Mouse (Mus musculus) brain, embryonic 14.5 days (tissue): ENCODE results near the gene Lrriq3. TPM values are rescaled to one million over a fixed set of nuclear protein-coding genes. Genes with fewer than 3 reads are reported as not detected.
A peak's percentile ranks its signal among the peaks of the same experiment; 100 is the strongest.

Experiments
- DNase-seq: peaks from one replicate; pipeline ENCODE4 v3.0.0-alpha.2; 2011; ENCODE audit warnings: low read depth
- CTCF ChIP-seq: fragments of 200-500 bp; IDR thresholded peaks from 2 replicates; pipeline ENCODE4 v1.5.1; 2012; ENCODE audit warnings: inconsistent platforms, mild to moderate bottlenecking, moderate library complexity, borderline replicate concordance; ENCODE audit not compliant: insufficient read depth, insufficient read length; ENCODE audit errors: extremely low read depth
- POLR2A ChIP-seq: fragments of 200-500 bp; IDR thresholded peaks from 2 replicates; pipeline ENCODE4 v1.6.1; 2012; ENCODE audit warnings: mild to moderate bottlenecking, inconsistent platforms, borderline replicate concordance; ENCODE audit not compliant: poor library complexity, insufficient read depth, insufficient read length, severe bottlenecking; ENCODE audit errors: extremely low read depth
- polyA plus RNA-seq: library from polyadenylated mRNA; depleted of rRNA; stranded (reverse); fragments of >200 nt; gene quantifications from 2 replicates; pipeline ENCODE4 v1.2.3, GENCODE M21; 2012; rRNA removed

The Lrriq3 gene
- polyA plus RNA-seq, 1 experiment = 0.51 TPM

DNA sequence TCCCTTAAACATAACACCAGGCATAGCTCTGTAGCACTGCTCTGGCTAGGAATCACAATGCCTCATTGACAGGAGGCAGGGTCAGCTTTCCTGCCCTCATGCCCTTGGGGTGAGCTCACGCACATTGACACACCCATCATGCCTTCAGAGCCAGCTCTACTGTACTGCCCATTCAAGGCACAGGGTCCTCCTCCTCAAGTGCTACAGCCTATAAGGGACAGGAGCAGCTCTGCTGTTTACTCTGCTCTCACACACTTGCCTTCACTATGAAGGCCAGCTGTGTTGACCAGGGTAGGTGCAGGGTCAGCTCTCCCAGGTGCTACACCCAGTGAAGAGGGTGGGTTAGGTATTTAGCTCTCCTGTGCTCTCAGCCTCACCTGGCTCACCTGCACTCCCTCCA lies 12.7 kb downstream of the Lrriq3 start:
- no peak for DNase-seq
- TF ChIP-seq CTCF (no peak), POLR2A (no peak)

DNA sequence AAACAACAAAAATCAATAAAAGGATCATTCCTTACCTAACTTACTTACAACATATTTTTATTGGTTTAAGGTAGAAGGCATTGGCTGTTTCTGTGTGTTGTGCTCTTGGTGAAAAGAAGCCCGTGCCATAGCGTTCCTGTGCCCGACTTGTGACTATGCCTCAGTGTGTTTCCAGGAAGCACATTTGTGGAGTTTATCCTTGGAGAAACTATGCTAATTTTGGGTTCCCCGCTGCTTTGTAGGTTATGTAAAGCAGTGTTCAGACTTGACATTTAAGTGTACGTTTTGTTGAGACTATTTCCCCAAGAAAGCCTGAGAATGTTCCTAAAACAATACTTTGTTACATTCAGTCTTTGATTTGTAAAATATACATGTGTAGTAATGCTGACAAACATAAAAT lies 44.5 kb downstream of the Lrriq3 start:
- DNase-seq = no peak
- TF ChIP-seq CTCF = no peak

DNA sequence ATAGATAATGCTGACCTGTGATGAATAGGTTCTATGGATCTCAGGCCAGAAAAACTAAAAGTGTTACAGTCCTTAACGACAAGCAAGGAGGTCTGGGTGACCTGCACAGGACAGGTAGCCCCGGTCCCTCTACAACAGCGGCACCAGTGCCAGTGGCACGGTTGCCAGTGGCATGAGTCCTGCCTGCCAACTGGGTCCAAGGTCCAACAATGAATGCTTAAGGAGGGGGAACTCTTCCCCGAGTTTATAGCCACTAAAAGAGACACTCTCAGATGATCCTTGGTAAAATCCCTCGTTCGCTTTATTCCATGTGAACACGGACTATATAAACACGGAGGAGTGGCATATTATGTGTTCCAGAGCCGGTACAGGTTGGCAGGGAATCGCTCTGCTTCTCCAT lies 47.8 kb downstream of the Lrriq3 start:
- DNase-seq = no peak
- TF ChIP-seq CTCF (no peak), POLR2A (no peak)

DNA sequence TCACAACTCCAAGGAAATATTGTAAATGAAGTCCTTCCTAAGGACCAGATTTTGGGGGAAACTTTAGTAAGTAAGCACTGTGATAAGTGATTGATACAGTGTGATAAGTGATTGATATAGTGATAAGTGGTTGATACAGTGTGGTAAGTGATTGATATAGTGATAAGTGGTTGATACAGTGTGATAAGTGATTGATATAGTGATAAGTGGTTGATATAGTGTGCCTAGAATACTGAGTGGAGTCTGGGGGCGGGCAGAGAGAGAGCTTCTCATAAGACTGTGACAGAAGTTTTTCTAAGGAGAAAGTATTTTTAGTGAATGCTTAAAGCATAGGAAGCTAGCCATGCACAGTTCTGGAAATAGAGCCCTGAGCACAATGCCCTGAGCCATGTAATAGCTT lies 51.1 kb downstream of the Lrriq3 start:
- TF ChIP-seq CTCF (no peak), POLR2A (no peak)
- DNase-seq = no peak

DNA sequence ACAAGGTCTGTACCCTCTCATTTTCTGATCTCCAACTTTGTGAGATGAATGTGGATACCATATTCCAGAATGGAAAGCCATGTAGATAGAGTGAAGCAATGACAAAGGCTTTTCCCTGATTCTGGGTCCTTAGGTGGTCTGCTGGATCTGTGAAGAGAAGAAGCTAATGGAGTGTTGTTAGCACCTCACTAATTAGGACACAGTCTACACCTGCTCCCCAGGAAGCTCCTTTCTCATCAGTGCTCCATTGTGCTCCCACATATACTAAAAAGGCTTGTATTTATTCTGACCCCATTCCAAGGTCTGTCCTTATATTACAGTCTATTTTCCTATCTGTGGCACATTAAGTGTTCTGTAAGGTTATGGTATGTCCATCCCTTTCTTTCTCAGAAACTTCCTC lies 68.6 kb downstream of the Lrriq3 start:
- peak; percentile 13 for DNase-seq
- TF ChIP-seq POLR2A (no peak), CTCF (no peak)

DNA sequence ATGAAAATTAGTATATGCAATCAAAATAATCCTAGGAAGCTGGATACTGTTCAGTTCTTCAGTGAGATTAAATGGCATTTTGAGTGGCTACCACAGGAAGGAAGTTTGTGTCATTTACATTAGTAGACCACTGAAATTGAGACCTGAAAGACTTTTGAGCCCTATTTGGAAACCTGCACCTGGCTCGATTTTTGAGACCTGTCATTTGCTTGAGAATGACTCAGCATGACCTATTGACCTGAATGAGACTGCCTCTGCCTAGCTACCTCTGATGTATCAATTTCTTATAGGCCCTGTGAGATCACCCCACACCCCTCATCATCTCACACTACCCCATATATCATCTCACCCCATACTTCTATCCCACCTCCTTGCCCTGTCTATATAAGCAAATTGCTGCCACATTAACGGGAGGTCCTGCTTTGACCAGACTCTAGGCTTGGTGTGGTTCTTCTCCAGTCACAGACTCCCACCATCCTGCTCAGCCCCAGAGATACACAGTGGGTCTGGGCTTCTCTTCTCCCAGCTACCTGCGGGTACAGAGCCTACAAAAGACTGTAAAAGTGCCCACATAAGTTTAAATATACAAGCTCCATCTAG lies 87.2 kb downstream of the Lrriq3 start:
- TF ChIP-seq POLR2A = no peak
- DNase-seq = no peak

DNA sequence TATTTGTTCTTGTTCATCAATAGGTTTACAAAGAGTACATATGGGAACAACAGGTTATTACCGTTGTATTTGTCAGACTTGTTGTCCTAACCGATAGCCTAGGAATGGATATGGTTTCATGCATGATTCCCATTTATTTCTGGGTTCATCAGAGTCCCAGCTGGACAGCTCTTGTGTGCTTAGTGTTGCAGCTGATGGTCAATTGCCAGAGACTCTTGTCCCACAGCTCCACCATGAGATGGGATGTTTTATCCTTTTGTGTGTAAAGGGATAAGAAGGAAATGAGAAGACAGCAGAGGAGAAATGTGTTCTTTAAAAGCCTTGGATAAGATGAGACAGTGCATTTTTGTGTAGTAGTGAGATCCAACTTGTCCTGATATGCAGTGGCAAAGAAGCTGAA lies 93.2 kb downstream of the Lrriq3 start:
- no peak for TF ChIP-seq POLR2A
- no peak for TF ChIP-seq CTCF

DNA sequence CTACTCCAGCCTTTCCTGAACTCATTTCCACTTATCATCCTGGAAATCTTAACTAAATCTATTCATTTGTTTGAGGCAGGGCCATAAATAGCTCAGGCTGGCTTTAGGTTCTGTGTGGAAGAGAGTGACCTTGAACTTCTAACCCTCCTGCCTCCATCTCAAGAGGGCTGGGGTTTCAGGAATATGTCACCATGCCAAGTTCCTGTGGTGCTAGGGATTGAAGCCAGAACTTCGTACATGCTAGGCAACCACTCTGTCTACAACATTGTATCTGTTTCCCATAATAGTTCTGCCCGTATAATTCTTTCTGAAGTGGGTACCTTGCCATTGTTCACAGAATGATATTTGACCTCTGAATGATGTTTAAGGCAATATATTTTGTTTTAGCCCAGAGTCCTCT lies 95.6 kb downstream of the Lrriq3 start:
- DNase-seq = no peak

More for the DNA sequence above, 93.2 kb downstream of the Lrriq3 start:
- DNase-seq = no peak

DNA sequence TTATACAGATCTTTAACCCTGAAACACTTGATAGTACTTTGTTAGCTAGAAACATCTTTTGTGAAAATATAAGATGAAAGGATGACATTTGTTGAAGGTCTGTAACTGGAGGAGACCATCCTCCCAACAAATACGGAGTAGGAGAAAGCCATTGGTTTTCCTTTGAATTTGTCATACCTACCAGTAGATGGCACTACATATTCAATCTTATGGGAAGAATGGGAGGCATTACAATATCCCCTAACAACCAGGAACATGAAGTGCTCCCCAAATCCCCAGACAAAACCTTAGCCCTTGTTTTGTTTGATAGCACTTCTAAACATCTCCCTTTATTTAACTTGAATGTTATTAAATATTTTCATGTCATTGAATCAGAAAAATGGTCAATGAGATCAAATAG lies 141.7 kb downstream of the Lrriq3 start:
- TF ChIP-seq POLR2A (no peak), CTCF (peak; percentile 19; the same call in 1 of the 2 replicates)
- peak; percentile 80 for DNase-seq

More for the DNA sequence above, 95.6 kb downstream of the Lrriq3 start:
- TF ChIP-seq CTCF (no peak), POLR2A (no peak)

DNA sequence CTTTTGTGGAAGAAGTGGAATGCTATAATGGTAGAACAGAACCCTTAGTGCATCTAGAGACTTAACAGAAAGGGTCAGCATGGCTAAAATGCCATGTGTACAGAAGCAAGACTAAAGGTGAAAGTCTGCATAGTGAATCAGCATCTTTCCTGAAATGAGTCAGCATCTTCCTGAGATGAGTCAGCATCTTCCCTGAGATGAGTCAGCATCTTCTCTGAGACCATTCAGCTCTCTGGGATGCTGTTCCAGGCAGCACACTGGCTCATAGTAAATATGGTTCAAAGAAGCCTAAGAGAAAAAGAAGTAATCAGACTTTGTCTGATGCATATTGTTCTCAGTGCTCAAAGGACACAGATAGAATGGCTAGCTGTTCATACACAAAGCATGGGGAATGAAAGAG lies 142.3 kb downstream of the Lrriq3 start:
- TF ChIP-seq CTCF (no peak), POLR2A (no peak)
- DNase-seq = peak; percentile 6

Other genes starting within 250 kb of the Lrriq3 start
- 0.05 and 0.13 TPM in 2 replicates for gene Tnni3k, start 38.0 kb upstream of the Lrriq3 start, polyA plus RNA-seq
- 16.6 and 19.8 TPM in 2 replicates for gene Fpgt, start within 50 bp of the Lrriq3 start, polyA plus RNA-seq